Mouse (Mus musculus) heart, adult 9 months (tissue): Measurements from ENCODE around the gene Ifitm5.
A peak's percentile ranks its signal among the peaks of the same experiment; 100 is the strongest.
"Not testable (repeated sequence)": the region's sequence is repeated elsewhere in the genome, so short reads cannot be mapped to it uniquely, and the experiment has no call there.

Source experiments
- DNase-seq, 2 experiments: peaks; one replicate each; pipeline ENCODE4 v3.0.0; 2022; ENCODE audit warnings: low spot score in 2 of 2

The Ifitm5 gene

DNA sequence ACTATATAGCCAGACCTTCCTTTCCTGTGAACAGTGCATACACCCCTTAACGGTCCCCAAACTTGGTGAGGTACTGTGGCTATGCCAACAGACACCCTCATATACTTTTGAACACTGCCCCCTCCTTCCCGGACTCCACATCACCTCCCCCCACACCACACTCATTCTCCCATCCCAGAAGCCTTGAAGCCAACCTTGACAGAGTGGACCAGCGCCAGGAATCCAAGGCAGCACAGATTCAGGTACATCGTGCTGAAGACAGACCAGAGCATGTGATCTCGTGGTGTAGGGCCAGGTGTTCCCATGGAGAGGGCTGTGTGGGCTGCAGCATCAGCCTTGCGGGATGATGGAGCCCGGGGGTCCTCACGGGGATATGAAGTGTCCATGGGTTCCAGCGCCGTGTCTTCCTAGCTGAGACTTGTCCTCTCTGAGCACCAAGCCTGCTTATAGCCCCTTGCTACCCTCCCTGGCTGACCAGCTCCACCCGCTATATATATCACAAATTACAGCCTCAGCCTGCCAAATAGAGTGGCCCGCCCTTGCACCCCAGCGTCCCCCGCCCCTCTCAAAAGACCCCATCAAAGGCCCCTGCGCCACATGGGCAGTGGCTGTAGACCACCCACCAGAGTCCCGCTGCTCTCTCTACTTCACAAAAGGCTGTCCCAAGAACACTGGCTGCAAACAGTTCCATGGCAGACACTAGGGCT is at the start of gene Ifitm5:
TSS of gene Ifitm5 (minus strand) at position 468 of the 707 bp plus-strand sequence.
- DNase-seq, result no peak

DNA sequence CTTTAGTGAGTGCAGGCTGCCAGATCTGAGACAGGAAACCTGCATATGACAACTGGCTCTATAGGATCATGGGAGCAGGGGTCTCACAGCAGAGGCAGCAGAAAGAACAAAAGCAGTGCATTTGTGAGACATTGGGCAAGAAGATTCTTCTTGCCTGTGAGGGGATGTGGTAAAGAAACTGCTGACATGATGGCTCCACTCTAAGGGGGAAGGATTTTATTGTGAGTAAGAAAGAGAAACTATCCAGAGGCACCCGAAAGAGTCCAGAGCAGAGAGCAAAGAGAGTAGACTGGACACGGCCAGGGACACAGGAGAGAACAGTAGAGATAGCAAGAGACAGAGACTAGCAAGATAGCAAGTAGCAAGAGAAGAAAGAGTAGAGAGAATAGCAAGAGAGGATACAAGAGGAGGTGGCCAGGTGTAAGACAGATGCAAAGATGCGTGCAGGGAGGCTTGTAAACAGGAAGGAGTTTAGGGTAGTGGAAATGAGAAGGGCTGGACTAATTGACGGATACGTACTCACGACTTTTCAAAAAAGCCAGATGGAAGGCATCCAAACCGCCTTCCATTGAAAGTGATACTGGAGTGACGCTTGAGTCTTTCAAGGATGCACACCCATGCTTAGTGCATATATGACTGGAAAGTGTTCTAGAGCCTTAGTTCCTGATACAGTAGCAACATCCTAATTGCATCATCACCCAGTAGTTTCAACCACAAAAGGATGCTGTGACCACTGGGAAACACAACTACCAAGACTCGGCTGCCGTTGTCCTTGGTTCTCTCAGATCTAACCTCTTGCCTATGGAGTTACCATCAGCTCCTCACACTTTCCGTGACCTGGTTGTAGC is 49.0 kb upstream of the Ifitm5 start:
- DNase-seq, result no peak

DNA sequence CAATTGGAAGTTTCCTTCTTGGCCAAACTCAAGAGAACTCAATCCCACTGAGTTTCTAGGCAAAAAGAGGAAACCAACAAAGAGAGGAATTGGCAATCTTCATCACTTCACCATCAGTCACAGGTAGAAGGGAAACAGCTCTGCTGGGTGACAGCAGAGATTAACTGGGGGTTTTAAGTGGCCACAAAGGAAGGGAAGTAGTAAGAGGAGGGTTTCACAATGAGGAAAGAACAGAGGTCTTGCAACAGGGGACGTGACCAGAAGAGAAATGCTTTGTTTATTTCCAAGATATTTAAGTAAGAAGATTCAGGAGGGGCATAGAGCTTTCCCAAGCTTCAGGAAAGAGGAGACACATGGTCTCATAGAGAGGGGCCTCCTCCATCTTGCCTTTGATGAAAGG is 47.7 kb upstream of the Ifitm5 start:
- no peak for DNase-seq

DNA sequence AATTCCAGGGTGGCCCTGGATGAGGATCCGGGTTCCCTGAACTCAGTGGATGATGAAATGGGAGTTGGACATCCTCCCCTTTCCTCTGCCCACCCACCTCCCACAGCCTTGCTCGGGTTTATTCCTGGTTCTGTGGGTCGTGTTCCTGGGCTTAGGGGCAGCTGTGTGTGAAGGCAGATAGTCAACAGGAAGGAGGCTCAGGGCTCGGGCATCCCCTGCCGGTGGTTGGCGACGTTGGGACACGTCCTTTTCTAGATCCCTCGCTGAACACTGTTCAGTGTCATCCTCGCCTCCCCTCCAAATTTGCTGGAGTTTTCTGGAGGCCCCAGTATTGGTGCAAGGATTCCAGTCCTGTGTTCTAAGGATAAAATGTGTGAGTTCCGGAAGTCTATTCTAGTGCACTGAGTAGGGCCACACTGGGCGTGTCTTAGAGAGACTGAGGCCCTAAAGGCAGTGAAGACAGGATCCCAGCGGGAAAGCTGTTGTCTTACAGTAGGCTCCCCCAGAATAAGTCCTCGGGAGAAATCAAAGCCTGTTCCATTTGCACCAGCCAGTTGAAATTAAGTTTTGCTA is 41.1 kb upstream of the Ifitm5 start:
- DNase-seq, result no peak

DNA sequence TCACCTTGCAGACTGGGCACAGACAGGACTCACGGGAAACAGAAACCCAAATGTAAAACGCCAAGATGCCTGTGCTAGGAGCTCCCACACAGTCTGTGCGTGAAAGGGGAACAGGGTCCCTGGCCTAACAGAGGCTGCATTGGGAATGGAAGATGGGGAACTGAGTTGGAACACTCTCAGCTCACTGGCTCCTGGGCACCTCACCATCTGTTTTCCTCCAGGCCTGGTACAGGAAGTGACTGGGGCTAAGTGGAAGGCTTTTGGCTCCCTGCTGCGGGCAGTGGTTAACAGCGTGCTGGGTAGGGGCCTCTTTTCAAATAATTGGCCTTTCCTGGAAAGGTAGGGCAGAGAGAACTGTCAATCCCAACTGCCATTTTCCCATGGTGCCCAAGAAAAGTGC is 40.5 kb upstream of the Ifitm5 start:
- DNase-seq, result no peak

DNA sequence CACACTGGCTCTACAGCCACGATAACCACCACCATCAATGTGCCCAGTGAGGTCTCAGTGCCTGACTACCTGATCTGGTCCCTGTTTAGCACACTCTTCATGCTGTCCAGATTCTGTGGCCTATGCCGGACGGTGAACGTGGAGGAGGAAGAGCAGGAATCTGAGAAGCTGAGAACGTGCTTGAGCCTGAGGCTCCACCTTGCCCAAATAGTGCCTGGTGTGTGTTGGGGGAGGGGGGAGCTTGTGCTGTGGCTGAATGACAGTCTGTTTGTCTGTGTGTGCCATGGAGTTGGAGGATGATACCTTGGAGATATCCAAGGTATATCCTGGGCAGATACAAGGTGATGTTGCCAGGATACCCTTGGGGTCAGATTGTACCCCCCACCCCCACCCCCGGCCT is 40.1 kb upstream of the Ifitm5 start:
- DNase-seq, result no peak

DNA sequence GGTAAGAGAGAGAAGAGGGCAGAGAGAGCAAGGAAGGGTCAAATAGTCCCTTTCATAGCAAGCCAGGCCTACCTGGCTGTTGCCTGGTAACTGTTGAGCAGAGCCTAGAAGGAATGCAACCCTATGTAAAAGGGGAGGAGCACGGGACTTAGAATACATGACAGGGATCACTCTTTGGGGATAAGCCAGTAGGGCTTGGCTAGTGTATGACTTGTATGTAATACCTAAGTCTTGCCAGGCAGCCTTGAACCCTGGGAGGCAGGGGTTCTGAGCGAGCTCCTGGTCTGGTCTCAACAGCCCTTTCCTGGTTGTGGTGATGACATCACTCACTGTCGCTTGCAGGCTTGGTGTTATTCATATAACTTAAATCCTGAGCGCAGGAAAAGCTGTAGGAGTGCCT is 38.9 kb upstream of the Ifitm5 start:
- DNase-seq, result no peak

DNA sequence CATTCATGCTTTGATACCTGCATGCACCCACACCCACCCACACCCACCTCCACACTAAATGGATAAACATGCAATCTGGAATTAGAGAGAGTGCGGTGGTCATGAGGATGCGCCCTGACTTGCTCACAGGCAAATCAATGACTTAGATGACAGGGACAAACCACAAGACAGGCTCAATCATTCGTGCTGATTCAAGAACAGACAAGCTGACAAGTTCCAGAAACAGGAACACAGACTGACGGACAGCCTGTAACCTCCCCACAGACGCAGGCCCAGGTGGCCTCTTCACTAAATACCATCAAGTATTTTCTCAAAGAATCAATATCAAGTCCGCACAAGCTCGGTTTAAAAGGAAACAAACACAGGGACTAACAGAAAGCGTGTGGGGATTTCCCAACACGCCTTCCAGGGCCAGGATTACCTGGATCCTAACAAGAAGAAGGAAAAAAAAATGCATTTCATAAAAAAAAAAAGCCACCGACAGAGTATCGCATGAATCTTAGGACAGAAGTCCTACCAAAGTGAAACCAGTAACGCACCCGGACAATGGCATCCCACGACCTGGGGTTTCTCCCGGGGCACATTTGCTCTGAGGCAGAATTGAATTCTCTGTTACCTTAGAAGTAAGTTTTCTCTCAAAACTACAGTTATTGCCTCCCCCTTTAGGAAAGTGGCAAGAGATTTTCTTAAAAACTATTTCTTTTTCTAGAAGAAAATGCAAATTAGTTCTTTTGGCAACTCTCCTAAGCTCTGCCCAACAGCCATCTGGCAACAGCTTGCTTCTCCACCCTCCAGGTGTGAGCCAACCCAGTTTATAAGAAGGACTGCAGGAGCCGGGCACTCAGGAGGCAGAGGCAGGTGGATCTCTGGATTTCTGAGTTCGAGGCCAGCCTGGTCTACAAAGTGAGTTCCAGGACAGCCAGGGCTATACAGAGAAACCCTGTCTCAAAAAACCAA is 37.4 kb upstream of the Ifitm5 start:
- no peak for DNase-seq

DNA sequence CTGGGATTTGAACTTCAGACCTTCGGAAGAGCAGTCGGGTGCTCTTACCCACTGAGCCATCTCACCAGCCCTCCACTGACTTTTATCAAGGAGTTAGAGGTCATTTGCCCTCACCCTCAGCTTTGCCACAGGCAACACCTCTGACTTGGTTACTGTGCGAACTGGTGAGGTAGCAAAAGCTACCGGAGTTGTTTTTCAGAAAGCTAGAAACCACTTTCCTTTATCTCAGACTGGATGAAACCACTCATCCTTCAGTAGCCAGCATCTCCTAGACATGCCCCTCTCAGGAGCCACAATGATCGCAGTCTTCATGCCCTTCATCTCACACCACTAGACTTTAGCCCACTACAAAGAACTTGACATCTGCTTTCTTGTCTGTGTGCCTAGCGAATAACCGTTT is 32.9 kb upstream of the Ifitm5 start:
- DNase-seq, result no peak

DNA sequence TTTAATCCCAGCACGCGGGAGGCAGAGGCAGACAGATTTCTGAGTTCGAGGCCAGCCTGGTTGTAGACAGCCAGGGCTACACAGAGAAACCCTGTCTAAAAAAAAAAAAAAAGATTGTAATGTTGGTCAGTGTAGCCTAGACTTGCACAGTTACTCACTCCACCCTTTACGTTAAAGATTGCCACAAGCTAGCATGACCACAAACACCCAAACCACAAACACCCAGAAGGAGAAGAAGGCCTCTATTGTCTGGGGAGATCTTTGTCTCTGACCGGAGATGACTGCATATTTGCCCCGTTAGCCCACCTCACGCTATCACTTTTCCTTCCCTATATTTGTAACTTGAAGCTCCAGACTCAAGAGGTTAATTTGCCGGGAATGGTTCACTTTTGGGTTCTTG is 31.6 kb upstream of the Ifitm5 start:
- no peak for DNase-seq

DNA sequence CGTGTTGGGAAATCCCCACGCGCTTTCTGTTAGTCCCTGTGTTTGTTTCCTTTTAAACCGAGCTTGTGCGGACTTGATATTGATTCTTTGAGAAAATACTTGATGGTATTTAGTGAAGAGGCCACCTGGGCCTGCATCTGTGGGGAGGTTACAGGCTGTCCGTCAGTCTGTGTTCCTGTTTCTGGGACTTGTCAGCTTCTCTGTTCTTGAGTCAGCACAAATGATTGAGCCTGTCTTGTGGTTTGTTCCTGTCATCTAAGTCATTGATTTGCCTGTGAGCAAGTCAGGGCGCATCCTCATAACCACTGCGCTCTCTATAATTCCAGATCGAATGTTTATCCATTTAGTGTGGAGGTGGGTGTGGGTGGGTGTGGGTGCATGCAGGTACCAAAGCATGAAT is 26.6 kb upstream of the Ifitm5 start:
- not testable (repeated sequence) for DNase-seq

DNA sequence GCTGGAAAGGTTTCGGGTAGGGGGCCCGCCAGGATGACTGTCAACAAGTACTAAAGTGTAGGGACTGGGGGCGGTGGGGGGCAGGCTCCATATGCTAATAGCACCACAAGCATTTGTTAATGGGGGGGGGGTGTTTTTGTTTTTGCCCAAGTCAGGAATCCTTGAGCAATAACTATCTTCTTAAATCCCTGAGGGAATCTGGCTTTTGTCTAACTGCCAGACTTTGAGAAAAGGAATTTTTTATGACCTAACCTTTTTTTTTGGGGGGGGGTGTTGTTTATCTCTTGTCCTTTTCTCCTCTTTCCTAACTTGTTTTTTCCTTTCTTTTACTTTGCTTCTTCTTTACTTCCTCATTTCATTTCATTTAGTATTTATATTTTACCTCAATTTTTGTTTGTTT is 25.4 kb upstream of the Ifitm5 start:
- DNase-seq, result no peak

DNA sequence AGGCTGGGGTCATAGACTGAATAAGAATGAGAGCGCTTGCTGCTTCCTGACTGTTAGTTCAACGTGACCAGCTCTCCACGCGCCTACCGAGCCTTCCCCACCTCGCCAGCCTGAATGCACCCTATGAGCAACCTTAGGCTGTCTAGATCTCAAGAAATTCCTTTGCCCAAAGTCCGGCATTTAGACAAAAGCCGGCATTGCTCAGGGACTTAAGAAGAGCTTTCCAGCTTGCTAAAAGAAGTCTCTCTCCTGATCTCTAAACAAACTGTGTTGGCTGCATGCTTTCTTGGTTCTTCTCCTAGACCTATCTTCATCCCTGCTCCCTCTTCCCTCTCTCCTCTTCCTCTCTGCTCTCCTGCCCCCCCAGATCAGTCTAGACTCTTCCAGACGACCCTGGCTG is 24.8 kb upstream of the Ifitm5 start:
- no peak for DNase-seq

DNA sequence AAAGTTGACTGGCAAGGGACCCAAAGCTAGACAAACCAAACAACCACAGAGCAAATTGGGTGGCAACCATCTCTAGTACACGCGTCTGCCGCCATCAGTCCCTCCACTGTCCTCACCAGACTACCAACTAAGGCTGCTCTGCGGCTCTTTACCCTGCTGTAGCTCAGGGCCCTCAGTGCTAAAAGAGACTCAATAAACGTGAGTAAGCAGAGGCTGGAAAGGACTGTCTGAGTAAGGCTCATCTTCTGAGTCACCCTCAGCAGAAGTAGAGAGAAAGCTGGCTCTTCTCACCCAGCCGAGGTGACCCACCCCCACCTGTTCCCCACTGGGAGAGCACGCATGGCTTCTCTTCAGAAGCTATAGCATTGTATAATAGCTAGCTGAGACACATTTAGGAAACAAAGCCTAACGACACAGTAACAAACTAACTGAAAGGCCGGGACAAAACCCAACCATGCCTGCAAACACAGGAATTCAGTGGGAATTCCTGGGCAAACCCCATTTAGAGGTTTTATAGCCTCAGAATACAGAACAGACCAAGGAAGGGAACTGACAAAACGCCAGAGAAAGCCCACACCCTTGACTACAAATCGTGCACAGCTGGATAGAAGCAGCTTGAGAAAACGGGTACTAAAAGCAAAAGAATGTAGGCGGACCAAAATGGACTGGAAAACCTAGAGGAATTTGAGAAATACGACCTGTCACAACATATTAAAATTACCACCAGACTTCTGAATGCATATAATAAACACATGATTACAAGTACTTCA is 23.5 kb upstream of the Ifitm5 start:
- no peak for DNase-seq

DNA sequence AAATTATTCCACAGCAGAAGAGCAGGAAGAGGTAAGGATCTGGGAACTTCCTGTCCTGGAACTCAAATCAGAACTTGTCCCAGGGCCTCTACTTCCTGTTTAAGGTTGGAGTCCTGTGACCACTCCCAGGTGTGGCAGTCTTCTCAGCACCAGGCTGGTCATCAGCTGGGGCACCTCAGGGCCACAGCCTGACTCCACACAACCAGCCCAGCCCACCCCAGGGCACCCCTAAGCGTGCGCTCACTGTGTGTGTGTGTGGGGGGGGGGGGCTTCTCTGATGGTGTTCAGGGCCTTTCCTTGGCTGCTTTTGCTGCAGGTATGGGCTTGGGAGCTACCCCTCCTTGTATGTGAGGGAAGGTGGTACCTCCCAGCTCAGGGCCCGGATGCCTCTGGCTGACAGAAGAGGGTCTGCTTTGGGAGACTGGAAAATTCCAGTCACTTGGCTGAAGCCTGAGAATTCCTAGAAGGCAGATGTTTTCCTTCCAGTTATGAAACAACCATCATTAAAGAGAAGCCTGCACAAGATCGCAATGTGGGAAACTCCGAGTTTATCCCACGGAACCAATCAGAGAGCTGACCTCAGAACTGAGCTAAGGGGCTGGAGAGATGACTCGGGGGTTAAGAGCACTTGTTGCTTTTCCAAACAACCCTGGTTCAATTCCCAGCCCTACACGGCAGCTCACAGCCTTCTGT is 21.5 kb upstream of the Ifitm5 start:
- peak; percentile 79 to 87 for DNase-seq

DNA sequence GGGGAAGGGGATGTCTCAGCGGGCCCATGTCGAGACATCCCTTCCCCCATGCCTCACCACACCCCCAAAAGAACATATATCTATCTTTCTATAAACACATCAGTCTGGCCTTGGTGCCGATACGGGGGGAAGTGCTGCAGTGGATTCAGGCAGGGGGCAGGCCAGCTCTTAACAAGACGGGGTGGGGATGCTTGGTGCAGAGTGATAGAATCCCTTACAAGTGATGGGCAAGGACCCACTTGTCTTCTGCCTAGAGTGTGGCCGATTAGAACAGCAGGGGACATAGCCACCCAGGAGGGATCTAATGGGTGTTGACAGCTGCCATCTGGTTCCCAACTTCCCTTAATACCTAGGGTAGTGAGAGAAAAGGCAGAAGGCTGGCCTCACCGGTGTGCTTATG is 20.8 kb upstream of the Ifitm5 start:
- DNase-seq, result no peak

DNA sequence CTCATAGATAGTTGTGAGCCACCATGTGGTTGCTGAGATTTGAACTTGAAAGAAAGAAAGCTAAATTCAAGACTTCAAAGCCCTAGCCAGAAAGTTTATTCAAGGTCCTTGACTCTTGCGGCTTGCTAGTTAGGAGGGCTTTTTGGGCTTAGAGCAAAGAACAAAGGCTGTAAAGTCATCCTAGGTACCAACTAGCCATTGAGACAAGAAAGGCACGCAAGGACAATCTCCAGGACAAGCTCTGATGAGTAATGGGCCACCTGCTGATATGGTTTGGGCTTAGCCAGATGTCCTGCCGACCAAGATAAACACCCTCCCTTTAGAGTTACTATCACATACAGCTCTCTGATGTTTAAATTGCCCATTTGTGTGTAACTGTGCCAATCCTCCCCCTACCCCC is 18.6 kb upstream of the Ifitm5 start:
- not testable (repeated sequence) for DNase-seq

DNA sequence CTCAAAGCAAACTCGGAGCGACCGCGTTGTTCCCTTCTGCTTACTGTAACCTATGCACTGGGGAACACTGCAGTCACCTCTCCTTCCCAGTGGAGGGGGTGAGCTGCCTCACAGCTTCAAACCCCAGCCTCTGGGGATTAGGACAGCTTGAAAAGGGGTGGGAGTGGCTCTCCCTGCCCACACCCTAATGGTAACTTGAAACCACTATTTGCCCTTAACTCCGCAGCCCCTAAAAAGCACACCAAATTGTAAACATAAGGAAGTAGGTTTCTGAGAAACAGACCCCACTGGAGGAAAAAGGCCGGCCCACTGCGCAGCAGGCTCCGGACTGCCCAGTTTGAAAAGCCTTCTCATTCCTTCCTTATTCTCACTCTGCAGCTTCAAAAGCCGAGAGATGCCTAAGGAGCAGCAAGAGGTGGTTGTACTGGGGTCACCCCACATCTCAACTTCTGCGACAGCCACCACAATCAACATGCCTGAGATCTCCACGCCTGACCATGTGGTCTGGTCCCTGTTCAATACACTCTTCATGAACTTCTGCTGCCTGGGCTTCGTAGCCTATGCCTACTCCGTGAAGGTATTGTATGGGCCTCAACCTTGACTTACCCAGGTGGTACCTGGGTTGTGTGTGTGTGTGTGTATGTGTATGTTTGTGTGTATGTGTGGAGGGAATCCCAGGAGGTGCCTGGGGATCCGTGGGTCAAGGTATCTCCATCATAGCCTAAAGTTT is 17.9 kb upstream of the Ifitm5 start:
- no peak for DNase-seq

DNA sequence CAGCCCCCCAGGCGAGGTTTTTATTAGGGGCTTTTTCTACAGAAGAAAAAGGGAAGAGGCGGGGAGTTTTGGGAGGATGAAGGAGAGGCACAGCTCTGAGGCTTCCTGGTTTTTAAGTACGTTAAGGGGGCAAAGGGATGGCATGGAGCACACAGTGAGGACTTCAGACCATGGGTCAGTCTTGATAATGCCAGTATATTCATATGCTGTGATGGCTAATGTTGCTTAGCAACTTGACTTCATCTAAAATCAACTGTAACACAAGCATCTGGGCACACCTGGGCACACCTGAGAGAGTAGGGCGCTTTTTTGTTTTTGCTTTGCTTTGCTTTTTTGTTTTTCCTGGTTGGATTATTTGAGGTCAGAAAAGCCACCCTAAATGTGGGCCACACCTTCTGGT is 16.8 kb upstream of the Ifitm5 start, which contains the start of gene Ifitm1:
TSS of gene Ifitm1 (plus strand) at position 301 of the 400 bp plus-strand sequence.
- no peak for DNase-seq

DNA sequence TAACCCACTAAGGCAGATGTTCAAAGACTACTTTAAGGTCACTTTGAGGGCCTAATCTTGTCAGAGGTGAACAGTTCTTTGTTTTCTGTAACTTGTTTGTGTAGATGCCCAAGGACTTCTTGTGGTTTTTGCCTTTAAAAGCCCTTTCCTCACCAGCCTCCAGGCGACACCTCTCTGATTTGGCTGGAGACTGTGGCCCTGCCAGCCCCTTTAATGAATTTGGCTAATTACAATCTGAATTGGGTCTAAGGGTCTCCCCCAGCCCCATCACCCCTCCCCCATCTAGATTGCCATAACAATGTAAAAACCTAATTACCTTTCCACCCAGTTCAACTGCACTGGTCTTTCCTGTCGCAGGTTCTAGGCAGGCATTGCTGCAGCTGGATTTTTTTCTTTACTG is 12.6 kb upstream of the Ifitm5 start:
- no peak for DNase-seq
